Mouse (Mus musculus): ENCODE measurements around the gene Nphp4.

- TF ChIP-seq POLR2A (IDR thresholded peaks at IDR 0.05; ENCODE audit: insufficient read length, low read depth) (no peak), CEBPB (IDR thresholded peaks at IDR 0.05; ENCODE audit: insufficient read depth, poor library complexity, severe bottlenecking) (no peak)
Measured at GRCm38 (mm10) chr4:152453079-152453478, 23.4 kb upstream of the Nphp4 start.

Data from myocyte (in vitro differentiated cells).